Mouse (Mus musculus): ENCODE measurements around the gene Cyth2. TPM values are rescaled to one million over a fixed set of nuclear protein-coding genes. Genes with fewer than 3 reads are reported as not detected.

Gene Cyth2
- polyA plus RNA-seq, 1 experiment = not detected

- Histone ChIP-seq H3K4me1 (ENCODE audit: control insufficient read depth, insufficient read depth, low read length) (peaks cover 15% of the 10 kb centered on the region), H3K27ac (ENCODE audit: insufficient read depth, low read depth, low read length) (no peak overlapping the region), H3K4me3 (ENCODE audit: insufficient read depth, low read depth, low read length) (no peak overlapping the region)
- TF ChIP-seq CTCF (IDR thresholded peaks at IDR 0.05; ENCODE audit: insufficient read depth, low read depth, low read length) (no peak), POLR2A (IDR thresholded peaks at IDR 0.05; ENCODE audit: insufficient read depth, low read depth, low read length) (no peak)
- WGBS = 30% methylated on average over 2 of the region's 2 CpGs
Observed at GRCm38 (mm10) chr7:45815984-45816351, 1.6 kb upstream of the Cyth2 start.

GRCm38 (mm10) chr7:45815323-45815983, 1.1 kb upstream of the Cyth2 start:
- Histone ChIP-seq H3K4me1 (ENCODE audit: control insufficient read depth, insufficient read depth, low read length) (peaks cover 15% of the 10 kb centered on the region), H3K4me3 (ENCODE audit: insufficient read depth, low read depth, low read length) (no peak overlapping the region), H3K27ac (ENCODE audit: insufficient read depth, low read depth, low read length) (0 out of 2 replicates have a peak overlapping the region, but pooled peaks have one; percentile 12)
- 30% methylated on average over 10 of the region's 10 CpGs for WGBS
- TF ChIP-seq CTCF (IDR thresholded peaks at IDR 0.05; ENCODE audit: insufficient read depth, low read depth, low read length) (no peak), POLR2A (IDR thresholded peaks at IDR 0.05; ENCODE audit: insufficient read depth, low read depth, low read length) (no peak)

DNA sequence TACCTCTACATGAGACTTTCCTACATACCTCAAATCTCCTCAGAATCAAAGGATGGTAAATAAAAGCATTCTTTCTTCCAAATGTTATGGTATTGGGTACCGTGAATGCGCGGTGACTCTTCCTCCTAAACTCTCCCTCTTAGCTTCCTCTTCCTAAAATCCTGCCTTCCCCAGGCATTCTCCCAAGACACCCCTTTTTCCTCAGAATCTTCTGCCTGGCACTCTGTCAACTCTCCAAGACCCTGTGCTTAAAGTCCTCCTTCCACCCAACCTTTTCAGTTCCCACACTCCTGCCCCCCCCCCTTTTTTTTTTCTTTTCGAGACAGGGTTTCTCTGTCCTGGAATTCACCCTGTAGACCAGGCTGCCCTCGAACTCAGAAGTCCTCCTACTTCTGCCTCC, 460 bp upstream of the Cyth2 start:
- TF ChIP-seq CTCF (IDR thresholded peaks at IDR 0.05; ENCODE audit: insufficient read depth, low read depth, low read length) (no peak), POLR2A (IDR thresholded peaks at IDR 0.05; ENCODE audit: insufficient read depth, low read depth, low read length) (no peak)
- Histone ChIP-seq H3K27ac (ENCODE audit: insufficient read depth, low read depth, low read length) (0 out of 2 replicates have a peak overlapping the region, but pooled peaks have one; percentile 12), H3K4me1 (ENCODE audit: control insufficient read depth, insufficient read depth, low read length) (peaks cover 15% of the 10 kb centered on the region), H3K4me3 (ENCODE audit: insufficient read depth, low read depth, low read length) (peak overlapping the region; percentile 36)
- WGBS = 4% methylated on average over 5 of the region's 5 CpGs

GRCm38 (mm10) chr7:45812921-45813320, 1.5 kb downstream of the Cyth2 start:
- no peak overlapping the region for H3K27ac ChIP-seq (ENCODE audit: insufficient read depth, low read depth, low read length)
- peak overlapping the region; percentile 13; the same call in 1 of the 2 replicates for H3K4me3 ChIP-seq (ENCODE audit: insufficient read depth, low read depth, low read length)
- no peak for TF ChIP-seq CTCF (IDR thresholded peaks at IDR 0.05; ENCODE audit: insufficient read depth, low read depth, low read length)
- no peak for TF ChIP-seq POLR2A (IDR thresholded peaks at IDR 0.05; ENCODE audit: insufficient read depth, low read depth, low read length)
- 83% methylated on average over 8 of the region's 8 CpGs for WGBS
- H3K4me1 ChIP-seq (ENCODE audit: control insufficient read depth, insufficient read depth, low read length) = peaks cover 20% of the 10 kb centered on the region

DNA sequence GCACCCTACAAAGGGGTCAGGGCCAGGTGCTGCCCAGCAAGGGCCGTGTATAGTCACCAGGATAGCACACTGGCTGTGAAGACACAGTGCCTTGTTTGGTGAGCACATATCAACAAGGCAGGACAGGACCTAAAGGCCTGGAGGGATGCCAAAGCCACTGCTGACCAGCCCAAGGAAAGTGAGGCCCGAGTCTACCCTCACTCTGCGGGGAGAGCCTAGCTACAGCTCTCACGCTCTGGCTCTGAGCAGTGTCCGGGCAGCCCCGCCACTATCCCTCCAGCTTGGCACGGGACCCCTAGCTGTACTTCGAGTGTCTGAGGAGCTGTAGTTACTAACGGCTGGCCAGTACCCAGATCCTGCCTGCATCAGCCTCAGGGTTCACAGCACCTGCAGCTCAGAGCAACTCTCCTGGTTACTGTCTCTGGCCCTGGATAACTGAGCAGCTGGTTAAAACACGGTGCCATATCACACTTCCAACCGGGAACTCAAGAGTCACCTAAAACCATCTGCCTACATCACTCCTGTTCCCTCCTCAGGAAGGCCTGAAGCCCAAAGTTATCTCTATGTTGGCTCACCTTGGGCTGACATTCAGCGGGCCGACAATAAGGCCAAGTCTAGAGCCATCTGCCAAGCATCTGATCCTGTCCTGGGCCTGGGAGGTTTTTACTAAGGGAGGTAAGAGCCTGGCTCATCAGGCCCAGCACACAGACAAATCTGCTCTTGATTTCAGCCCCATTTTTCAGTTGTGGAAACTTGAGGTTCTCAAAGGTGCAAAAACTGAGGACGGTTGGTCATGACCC, 4.9 kb downstream of the Cyth2 start:
- 69% methylated on average over 14 of the region's 14 CpGs for WGBS
- Histone ChIP-seq H3K4me3 (ENCODE audit: insufficient read depth, low read depth, low read length) (no peak overlapping the region), H3K27ac (ENCODE audit: insufficient read depth, low read depth, low read length) (no peak overlapping the region)

GRCm38 (mm10) chr7:45808471-45808870, 5.9 kb downstream of the Cyth2 start:
- H3K27ac ChIP-seq (ENCODE audit: insufficient read depth, low read depth, low read length) = no peak overlapping the region
- WGBS = 38% methylated on average over 11 of the region's 11 CpGs
- H3K4me3 ChIP-seq (ENCODE audit: insufficient read depth, low read depth, low read length) = no peak overlapping the region
- peaks cover 10% of the 10 kb centered on the region for H3K4me1 ChIP-seq (ENCODE audit: control insufficient read depth, insufficient read depth, low read length)
- no peak for TF ChIP-seq CTCF (IDR thresholded peaks at IDR 0.05; ENCODE audit: insufficient read depth, low read depth, low read length)
- TF ChIP-seq POLR2A (IDR thresholded peaks at IDR 0.05; ENCODE audit: insufficient read depth, low read depth, low read length) = no peak; the same call in 1 of the 2 replicates

More for the DNA sequence above, 4.9 kb downstream of the Cyth2 start:
- H3K4me1 ChIP-seq (ENCODE audit: control insufficient read depth, insufficient read depth, low read length) = peaks cover 10% of the 10 kb centered on the region
- TF ChIP-seq CTCF (IDR thresholded peaks at IDR 0.05; ENCODE audit: insufficient read depth, low read depth, low read length) (no peak), POLR2A (IDR thresholded peaks at IDR 0.05; ENCODE audit: insufficient read depth, low read depth, low read length) (no peak)

DNA sequence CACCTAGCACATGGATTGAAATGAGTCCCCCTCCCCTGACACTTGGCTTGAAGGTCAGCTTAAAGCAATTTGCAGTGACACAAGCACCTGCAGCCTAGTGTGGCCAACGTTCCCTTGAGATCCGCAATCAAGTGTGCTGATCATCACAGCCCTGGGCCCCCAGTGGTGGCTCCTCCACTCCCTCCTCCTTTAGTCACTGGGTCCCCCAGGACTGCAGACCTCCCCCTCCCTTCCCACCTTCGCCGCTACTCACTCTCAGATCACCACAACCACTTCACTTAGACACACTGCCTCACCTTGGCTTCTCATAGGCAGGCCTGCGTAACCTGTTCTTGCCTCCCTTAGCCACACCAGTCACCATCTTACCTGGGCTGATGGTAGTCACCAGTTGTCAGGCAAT, 8.4 kb downstream of the Cyth2 start:
- Histone ChIP-seq H3K27ac (ENCODE audit: insufficient read depth, low read depth, low read length) (no peak overlapping the region), H3K4me3 (ENCODE audit: insufficient read depth, low read depth, low read length) (no peak overlapping the region), H3K4me1 (ENCODE audit: control insufficient read depth, insufficient read depth, low read length) (peaks cover 5% of the 10 kb centered on the region)
- 61% methylated on average over 5 of the region's 5 CpGs for WGBS
- TF ChIP-seq POLR2A (IDR thresholded peaks at IDR 0.05; ENCODE audit: insufficient read depth, low read depth, low read length) = no peak
- TF ChIP-seq CTCF (IDR thresholded peaks at IDR 0.05; ENCODE audit: insufficient read depth, low read depth, low read length) = no peak

DNA sequence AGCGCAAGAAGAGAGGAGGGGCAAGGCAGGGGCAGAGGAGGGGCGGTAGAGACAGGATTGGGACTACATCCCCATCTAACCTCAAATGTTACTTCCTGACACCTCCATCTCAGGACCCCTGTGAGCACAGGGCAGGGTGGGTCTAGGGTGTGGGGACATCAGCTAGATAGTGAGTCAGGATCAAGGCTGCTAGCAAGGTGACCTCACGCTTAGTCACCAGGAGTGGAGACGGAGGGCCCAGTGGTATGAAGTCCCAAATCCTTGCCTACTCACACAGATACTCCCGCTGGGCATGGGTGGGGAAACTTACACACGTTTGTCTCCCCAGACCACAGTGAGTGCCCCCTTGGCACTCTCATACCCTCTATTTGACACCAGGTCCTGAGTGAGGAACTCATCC, 11.8 kb downstream of the Cyth2 start:
- H3K4me1 ChIP-seq (ENCODE audit: control insufficient read depth, insufficient read depth, low read length) = peaks cover 17% of the 10 kb centered on the region
- WGBS = 67% methylated on average over 6 of the region's 6 CpGs
- TF ChIP-seq POLR2A (IDR thresholded peaks at IDR 0.05; ENCODE audit: insufficient read depth, low read depth, low read length) (no peak), CTCF (IDR thresholded peaks at IDR 0.05; ENCODE audit: insufficient read depth, low read depth, low read length) (no peak)
- H3K27ac ChIP-seq (ENCODE audit: insufficient read depth, low read depth, low read length) = no peak overlapping the region
- no peak overlapping the region for H3K4me3 ChIP-seq (ENCODE audit: insufficient read depth, low read depth, low read length)

DNA sequence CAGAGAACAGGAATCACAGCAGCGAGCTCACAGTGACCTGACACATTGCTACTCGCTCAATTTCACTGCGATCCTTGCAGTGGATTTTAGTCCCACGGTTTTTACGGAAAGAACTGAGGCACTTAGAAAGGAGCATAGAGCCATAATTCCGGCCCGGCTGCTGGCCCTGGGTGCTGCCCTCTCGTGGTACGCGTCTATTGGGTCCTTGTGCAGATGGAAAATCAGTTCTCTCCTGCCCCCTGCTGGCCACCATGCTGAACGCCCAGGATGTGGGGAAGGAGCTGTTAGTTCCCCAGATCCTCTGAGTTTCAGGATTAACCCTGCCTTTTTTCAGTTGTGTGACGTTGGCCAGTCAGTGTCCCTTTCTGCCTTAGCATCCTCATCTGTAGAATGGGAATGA, 13.0 kb downstream of the Cyth2 start:
- Histone ChIP-seq H3K4me3 (ENCODE audit: insufficient read depth, low read depth, low read length) (no peak overlapping the region), H3K27ac (ENCODE audit: insufficient read depth, low read depth, low read length) (no peak overlapping the region), H3K4me1 (ENCODE audit: control insufficient read depth, insufficient read depth, low read length) (peaks cover 25% of the 10 kb centered on the region)
- TF ChIP-seq CTCF (IDR thresholded peaks at IDR 0.05; ENCODE audit: insufficient read depth, low read depth, low read length) (peak; percentile 100), POLR2A (IDR thresholded peaks at IDR 0.05; ENCODE audit: insufficient read depth, low read depth, low read length) (no peak)
- WGBS = under 1% methylated on average over 12 of the region's 12 CpGs
